Mouse (Mus musculus) frontal cortex, adult 2 months (tissue): ENCODE measurements around the gene Fam216b. TPM values are rescaled to one million over a fixed set of nuclear protein-coding genes. Genes with fewer than 3 reads are reported as not detected.

ENCODE experiments used
- DNase-seq, 2 experiments: peaks; one replicate each; pipeline ENCODE4 v3.0.0; 2022; ENCODE audit warnings: low spot score in 1 of 2; ENCODE audit errors: extremely low spot score in 1 of 2
- polyA plus RNA-seq: library from polyadenylated mRNA; depleted of rRNA; stranded (reverse); fragments of >200 nt; gene quantifications from 2 replicates; pipeline ENCODE4 v1.2.3, GENCODE M21; 2012; rRNA removed

Gene Fam216b
- polyA plus RNA-seq = 0.12 and 0.32 TPM in 2 replicates

- no peak for DNase-seq
These were observed at the start of gene Fam216b for GRCm38 (mm10) chr14:78088907-78089306. TSS of gene Fam216b (minus strand) at chr14:78089007.

DNA sequence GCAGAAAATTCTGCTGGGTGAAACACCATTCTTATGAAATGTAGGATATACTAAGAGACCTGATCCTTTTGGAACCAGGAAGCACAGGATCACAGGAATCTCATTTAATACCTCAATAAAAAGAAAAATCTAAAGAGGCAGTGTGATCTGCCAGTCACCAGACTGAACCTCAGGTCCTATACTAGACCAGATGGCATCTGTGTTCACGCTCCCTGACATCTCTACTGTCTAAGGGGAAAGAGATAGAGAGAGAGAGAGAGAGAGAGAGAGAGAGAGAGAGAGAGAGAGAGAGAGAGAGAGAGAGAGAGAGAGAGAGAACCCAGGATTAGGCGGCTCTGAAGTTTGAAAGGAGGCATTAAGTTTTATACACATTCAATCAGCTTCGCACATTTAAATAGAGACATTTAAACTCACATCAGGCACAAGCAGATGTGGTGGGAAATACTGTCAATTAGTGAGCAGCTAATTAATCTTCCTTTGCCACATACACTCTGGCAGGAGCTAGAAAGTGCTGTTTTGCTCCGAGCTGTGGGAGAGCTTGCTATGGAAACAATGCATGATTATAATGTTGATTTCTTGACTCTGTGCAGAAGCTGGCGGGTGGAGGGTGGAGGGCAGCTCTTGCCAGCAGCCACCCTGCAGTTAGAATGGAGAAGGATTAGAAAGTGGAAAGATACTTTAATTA lies 43.7 kb upstream of the Fam216b start:
- peak in 1 of 2 experiments; percentile 30 for DNase-seq

- no peak for DNase-seq
These were observed 37.9 kb upstream of the Fam216b start for GRCm38 (mm10) chr14:78126670-78127069.

GRCm38 (mm10) chr14:78120286-78120685 lies 31.5 kb upstream of the Fam216b start:
- DNase-seq = no peak

GRCm38 (mm10) chr14:78119449-78120200 lies 30.8 kb upstream of the Fam216b start:
- no peak for DNase-seq

DNA sequence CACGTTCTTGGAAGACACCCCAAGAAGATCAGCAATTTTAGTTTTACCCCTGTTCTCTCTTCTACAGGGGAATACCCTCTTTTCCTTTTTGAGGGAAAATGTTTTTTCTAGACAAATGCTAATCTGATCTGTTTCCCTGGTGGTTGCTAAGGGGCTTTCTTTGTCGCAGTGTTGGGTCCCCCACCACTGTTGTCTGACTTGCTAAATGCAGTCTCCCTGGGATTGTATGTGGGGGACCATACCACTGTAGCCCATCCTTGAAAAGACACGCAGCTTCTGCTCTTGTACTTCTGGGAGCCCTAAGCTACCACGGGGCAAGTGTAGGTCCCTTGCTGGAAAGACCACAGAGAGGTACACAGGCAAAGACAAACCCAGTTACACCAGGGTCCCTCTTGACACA lies 28.9 kb upstream of the Fam216b start:
- no peak for DNase-seq

- DNase-seq = no peak
These were observed 28.5 kb upstream of the Fam216b start for GRCm38 (mm10) chr14:78117268-78117667.

DNA sequence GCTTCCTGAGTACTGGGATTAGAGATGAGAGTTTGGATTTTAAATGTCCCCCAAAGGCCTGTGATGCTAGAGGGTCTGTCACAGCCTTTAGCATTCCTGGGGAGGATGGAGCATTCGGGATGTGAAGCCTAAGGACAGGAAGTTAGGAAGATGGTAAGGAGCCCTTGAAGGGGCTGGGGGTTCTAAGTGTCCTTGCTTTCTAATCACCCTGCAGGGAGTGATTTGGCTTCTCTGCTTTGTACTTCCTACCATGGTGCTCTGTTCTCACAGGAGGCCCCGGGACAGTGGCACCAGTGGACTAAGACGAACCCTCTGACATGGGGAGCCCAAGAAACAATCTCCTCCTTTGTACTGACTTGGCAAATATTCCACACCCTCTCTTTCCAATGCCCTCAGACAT lies 23.7 kb upstream of the Fam216b start:
- no peak for DNase-seq

GRCm38 (mm10) chr14:78110871-78111270 lies 22.1 kb upstream of the Fam216b start:
- peak in 1 of 2 experiments; percentile 13 for DNase-seq

DNA sequence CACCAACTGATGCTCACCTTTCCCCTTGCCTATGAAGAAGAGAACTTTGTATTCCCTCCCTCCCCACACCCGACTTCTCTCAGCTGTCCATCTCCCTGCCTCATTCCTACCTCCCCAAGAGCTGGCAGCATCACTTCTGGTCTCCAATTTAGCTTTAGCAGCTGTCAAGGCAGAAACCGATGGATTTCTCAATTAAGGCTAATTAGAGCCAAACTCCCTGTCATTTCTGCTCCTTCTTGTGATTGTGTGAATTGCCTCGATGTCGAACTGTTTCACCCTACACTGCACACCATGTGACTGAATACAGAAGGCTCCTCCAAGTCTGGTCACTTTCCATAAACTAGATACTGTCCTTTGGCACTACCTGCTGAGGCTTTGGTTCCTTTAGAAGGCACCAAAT lies 20.6 kb upstream of the Fam216b start:
- DNase-seq = no peak

GRCm38 (mm10) chr14:78108388-78108787 lies 19.6 kb upstream of the Fam216b start:
- DNase-seq = no peak

DNA sequence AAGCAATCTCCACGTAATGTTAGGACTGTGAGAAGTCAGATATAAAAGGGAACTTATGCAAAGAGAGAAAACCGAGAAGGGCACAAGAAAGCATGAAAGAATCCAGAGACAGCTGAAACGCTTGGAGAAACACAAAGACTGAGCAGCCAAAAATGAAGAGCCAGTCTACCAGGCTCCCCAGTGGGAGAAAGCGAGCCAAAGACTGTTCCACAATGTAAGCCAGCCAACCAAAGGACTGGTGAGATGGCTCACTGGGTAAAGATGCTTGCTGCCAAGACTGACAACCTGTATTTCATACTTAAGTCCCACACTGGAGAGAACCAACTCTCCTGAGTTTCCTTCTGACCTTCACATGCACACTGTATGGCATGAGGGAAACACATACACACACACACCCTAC lies 784 bp upstream of the Fam216b start:
- DNase-seq = no peak

DNA sequence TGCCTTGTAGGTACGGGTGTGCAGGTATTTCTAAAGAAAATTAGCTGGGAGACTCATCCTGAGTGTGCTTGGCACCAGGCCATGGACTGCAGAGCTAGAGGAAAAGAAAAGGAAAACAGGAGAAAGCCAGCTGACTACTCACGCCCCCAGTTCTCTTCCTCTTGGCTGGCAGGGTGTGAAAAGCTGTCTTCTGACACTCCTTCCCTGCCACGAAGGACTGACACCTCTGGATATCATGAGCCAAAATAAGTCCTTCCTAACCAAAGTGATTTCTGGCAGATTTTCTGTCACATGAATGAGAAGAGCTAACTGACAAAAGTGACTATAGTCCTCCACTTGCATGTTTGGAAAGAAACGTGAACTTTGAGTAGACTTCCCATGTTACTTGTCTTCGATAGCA lies 5.3 kb downstream of the Fam216b start:
- peak; percentile 7 to 50 for DNase-seq

DNA sequence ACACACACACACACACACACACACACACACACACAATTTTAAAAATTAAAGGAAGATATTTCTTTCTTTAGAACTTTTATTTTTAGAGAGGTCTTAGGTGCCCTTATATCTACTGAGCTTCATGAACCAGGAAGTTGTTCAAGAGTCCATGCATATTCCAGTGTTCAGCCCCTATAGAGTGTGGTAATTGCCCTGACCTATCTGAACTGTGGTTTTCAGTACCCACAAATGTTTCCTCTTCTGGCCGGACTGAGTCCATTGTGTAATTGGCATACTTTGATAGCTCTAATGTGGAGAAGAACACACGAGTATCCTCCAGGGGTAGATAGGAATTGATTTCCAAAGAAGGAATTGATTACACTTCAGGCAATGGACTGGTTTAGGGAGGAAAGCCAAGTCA lies 11.3 kb downstream of the Fam216b start:
- no peak for DNase-seq

GRCm38 (mm10) chr14:78065938-78066710 lies 22.7 kb downstream of the Fam216b start:
- peak; percentile 15 to 33 for DNase-seq

DNA sequence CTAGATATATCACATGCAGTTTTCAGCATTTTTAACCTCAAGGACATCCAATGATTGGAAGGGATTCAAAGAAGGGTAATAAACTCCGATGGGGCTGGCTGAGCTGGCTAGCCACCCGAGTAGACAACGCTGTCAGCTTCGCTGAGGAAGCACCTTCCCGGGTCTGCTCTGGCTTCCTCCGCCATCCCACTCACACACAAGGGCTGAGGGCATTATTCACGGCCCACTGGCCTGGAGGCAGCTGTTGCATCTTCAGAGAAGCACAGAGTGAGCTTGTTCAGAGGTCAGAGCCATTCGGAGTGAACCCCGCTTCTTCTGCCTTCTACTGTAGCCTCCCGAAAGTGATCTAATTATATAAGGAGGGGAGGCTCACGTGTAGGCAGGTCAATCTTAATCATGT lies 26.3 kb downstream of the Fam216b start:
- no peak for DNase-seq

DNA sequence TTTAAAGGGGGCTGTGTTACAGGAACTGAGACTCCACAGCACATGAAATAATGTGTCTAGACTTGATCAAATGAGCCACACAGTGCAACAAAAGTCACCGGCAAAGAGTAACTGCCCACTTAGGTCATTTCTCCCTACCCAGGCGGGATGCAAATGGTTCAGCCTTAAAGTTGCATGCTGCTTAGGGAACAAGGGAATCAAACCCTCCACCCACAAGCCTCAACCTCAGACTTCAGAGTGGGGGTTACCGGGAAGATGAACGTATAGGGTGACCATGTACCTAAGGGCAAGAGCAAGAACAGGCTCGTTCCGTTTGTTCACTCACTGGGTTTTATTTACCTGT lies 28.2 kb downstream of the Fam216b start:
- DNase-seq = no peak

GRCm38 (mm10) chr14:78059878-78060608 lies 28.8 kb downstream of the Fam216b start:
- no peak for DNase-seq

DNA sequence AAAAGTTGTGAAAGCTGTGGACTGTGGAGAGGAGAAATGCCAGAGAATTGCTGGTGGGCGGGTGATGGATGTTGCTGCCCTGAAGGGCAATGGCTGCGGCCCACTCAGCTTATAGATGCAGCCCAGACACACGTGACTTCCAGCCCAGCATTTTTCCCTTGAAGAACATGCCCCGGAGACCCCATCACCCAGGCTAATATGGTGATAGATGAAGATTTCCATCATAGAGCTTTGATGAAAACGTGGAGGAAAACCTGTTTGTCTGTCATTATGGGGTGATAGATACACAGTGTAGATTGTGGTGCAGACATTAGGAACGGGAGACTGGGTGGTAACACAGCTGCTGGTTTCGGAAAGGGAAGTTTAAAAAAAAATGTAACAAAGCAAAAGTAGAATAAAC lies 31.4 kb downstream of the Fam216b start:
- no peak for DNase-seq

- DNase-seq = no peak
These were observed 32.4 kb downstream of the Fam216b start for GRCm38 (mm10) chr14:78056371-78056770.

GRCm38 (mm10) chr14:78048674-78049073 lies 40.1 kb downstream of the Fam216b start:
- no peak for DNase-seq
